Mouse (Mus musculus) spleen, postnatal 14 days (tissue): ENCODE measurements around the gene Spp2.

Experiments used
- DNase-seq, 2 experiments: peaks; one replicate each; pipeline ENCODE4 v3.0.0; 2021 to 2022; ENCODE audit warnings: low spot score in 2 of 2

The Spp2 gene

GRCm38 (mm10) chr1:88466325-88467064 is 59.7 kb downstream of the Spp2 start:
- DNase-seq = no peak

DNA sequence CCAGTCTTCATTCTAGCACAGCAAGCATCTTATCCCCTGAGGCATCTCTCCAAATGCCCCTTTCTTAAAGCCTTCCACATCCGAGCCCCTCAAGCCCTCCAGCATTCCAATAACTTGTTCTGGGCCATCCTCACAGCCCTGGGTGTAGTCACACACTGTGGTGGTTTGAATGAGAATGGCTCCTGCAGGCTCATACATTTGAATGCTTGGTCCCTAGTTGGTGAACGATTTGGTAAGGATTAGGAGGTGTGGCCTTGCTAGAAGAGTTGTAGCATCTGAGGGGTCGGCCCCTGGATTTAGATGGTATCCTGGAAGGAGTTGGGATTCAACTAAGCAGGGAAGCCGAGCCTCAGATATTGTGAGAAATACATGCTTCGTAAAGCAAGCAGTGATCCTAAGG is 61.1 kb downstream of the Spp2 start:
- DNase-seq = no peak

DNA sequence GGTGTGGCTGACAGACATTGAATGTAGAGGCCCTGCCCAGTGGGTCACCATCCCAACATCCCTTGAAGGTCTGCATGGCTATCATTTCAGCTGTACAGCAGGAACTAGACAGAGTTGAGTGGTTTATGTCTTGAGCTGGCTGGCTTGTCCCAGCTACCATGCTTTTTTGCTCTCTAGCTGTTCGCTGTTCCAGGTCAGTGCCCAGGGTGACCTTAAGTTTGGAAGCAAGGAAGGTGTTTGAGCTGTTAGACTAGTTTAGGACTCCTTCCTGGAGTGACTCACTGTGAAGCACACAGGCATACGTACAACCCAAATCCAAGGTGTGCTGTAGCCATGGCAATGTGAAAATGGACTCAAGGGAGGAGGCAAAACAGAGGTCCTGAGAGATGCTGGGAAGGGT is 61.6 kb downstream of the Spp2 start:
- no peak for DNase-seq

DNA sequence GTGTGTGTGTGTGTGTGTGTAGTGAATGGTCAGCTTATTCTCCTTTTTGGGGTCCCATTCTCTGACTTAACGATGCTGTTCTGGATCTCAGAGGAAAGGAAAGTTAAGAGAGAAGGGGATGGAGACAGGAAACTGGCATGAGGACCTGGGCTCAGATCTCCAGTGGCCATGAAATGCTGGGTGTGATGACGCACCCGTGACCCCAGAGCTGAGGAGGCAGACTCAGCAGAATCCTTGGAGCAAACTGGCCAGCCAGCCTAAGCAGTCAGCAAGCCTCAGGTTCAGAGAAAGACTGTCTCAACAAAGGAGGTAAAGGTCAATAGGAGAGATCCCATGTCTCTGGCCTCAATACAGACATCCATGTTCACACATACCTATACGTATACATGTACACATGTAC is 63.0 kb downstream of the Spp2 start:
- DNase-seq = no peak

- no peak for DNase-seq
These were observed 65.5 kb downstream of the Spp2 start for GRCm38 (mm10) chr1:88472258-88472657.

GRCm38 (mm10) chr1:88473899-88474298 is 67.1 kb downstream of the Spp2 start:
- no peak for DNase-seq

DNA sequence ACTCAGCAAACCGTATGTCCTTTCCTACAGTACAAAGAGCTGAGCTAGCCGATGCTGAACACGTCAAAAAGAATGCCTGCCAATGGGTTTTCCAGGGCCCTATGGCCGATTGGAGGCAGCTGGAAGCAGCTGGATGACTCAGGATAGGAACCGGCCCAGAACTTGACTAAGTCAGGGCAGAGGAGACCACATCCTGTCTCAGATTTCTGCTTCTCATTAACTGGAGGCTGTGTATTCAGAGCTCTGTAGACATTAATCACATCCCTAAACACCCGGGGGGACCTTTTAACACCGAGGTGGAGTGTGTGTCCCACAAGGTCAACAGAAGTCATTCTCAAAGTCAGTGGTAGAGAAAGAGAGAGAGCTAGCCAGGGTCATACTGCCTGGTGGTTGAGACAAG is 67.8 kb downstream of the Spp2 start:
- no peak for DNase-seq

DNA sequence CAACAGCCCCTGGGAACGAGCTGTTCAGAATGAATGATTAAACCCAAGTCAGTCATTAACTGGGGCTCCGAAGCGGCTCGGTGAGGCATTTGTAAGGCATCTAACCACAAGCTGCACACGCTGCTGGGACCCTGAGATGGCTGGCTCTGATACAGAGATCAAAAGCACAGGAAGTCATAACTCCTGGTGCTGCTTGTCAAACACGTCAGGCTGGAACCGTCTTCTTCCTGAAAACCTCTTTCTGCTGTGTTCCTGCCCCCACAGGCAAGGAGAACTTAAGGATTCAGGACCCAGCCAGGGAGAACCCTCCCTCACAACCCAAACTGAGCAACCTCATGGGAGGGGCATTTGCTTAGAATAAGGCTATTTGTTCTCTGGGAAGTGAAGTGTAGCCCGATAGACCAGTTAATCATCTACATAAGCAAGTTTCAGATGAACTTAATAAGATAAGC is 68.8 kb downstream of the Spp2 start:
- no peak for DNase-seq
